Mouse (Mus musculus) liver, embryonic 13.5 days (tissue): ENCODE measurements around the gene Nr1h2. TPM values are rescaled to one million over a fixed set of nuclear protein-coding genes. Genes with fewer than 3 reads are reported as not detected.

Source experiments
- ATAC-seq: fragments of 200-750 bp; cut with Nextera tagmentation; 2 replicates; pipeline ENCODE4 v1.8.0; 2017; ENCODE audit warnings: low read depth, mild to moderate bottlenecking, moderate number of reproducible peaks, moderate library complexity
- DNase-seq: peaks from one replicate; pipeline ENCODE4 v3.0.0; 2022
- H3K27ac ChIP-seq: fragments of 300-500 bp; sonication (generic); 2 replicates; pipeline ENCODE4 v1.5.1; 2015; ENCODE audit warnings: moderate library complexity, mild to moderate bottlenecking, inconsistent platforms
- H3K27me3 ChIP-seq: fragments of 300-500 bp; sonication (generic); 2 replicates; pipeline ENCODE4 v1.6.1; 2015; ENCODE audit warnings: mild to moderate bottlenecking, inconsistent platforms
- H3K36me3 ChIP-seq: fragments of 300-500 bp; sonication (generic); 2 replicates; pipeline ENCODE4 v1.6.1; 2015; ENCODE audit warnings: mild to moderate bottlenecking, inconsistent platforms
- H3K4me1 ChIP-seq: fragments of 300-500 bp; sonication (generic); replicated peaks from 2 replicates; pipeline ENCODE4 v1.6.1; 2015; ENCODE audit warnings: inconsistent platforms
- H3K4me2 ChIP-seq: fragments of 300-500 bp; sonication (generic); 2 replicates; pipeline ENCODE4 v1.6.1; 2015; ENCODE audit warnings: inconsistent platforms, mild to moderate bottlenecking, moderate library complexity
- H3K4me3 ChIP-seq: fragments of 300-500 bp; sonication (generic); replicated peaks from 2 replicates; pipeline ENCODE4 v1.5.1; 2015; ENCODE audit warnings: mild to moderate bottlenecking, inconsistent platforms
- H3K9ac ChIP-seq: fragments of 300-500 bp; sonication (generic); 2 replicates; pipeline ENCODE4 v1.6.1; 2015; ENCODE audit warnings: mild to moderate bottlenecking, inconsistent platforms
- H3K9me3 ChIP-seq: fragments of 300-500 bp; sonication (generic); replicated peaks from 2 replicates; pipeline ENCODE4 v1.6.1; 2016; ENCODE audit warnings: inconsistent platforms
- WGBS: fragments of 180-500 bp; shearing (Covaris S2); methylation state at CpG from one replicate; pipeline ENCODE4 v1.1.7; 2015; ENCODE audit not compliant: insufficient replicate concordance; 5-methylcytosine and 5-hydroxymethylcytosine counted together
- polyA plus RNA-seq: library from polyadenylated mRNA; unstranded; fragments of >200 nt; fragmentation: Nextera tagmentation; extraction: Ambion mirVana; gene quantifications from 2 replicates; pipeline ENCODE4 v1.2.1, GENCODE M21; 2015

The Nr1h2 gene
- polyA plus RNA-seq, 1 experiment from 2014 or later = 40.7 TPM

DNA sequence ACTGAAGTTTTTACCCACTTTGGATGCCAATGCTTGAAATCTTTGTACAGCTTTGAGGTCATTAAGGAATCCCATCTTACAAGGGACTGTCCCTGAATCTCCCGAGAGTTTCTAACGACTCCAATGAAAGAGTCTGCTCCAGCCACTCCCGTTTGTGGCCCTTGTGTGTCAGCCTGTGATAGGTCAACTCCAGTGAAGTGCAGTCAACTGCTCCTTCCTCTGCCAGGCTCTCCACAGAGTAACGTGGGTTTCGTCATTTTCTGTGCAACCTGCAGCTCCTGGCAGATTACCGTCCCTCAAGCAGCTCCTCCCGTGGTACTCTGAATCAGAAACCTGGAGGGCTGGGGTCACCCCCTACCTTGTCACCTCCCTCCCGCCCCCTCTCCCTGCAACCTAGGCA is 9.5 kb upstream of the Nr1h2 start:
- H3K36me3 ChIP-seq = no peaks in the 10 kb centered on the region
- WGBS = 33% methylated on average over 8 of the region's 8 CpGs
- H3K27me3 ChIP-seq = 0 out of 2 replicates have a peak, but pooled peaks cover 5% of the 10 kb centered on the region
- H3K27ac ChIP-seq = no peak overlapping the region
- no peaks in the 10 kb centered on the region for H3K4me1 ChIP-seq
- no peak overlapping the region for H3K4me3 ChIP-seq
- no peaks in the 10 kb centered on the region for H3K9me3 ChIP-seq
- no peak for ATAC-seq
- no peak overlapping the region for H3K9ac ChIP-seq
- no peak for DNase-seq
- no peak overlapping the region for H3K4me2 ChIP-seq

DNA sequence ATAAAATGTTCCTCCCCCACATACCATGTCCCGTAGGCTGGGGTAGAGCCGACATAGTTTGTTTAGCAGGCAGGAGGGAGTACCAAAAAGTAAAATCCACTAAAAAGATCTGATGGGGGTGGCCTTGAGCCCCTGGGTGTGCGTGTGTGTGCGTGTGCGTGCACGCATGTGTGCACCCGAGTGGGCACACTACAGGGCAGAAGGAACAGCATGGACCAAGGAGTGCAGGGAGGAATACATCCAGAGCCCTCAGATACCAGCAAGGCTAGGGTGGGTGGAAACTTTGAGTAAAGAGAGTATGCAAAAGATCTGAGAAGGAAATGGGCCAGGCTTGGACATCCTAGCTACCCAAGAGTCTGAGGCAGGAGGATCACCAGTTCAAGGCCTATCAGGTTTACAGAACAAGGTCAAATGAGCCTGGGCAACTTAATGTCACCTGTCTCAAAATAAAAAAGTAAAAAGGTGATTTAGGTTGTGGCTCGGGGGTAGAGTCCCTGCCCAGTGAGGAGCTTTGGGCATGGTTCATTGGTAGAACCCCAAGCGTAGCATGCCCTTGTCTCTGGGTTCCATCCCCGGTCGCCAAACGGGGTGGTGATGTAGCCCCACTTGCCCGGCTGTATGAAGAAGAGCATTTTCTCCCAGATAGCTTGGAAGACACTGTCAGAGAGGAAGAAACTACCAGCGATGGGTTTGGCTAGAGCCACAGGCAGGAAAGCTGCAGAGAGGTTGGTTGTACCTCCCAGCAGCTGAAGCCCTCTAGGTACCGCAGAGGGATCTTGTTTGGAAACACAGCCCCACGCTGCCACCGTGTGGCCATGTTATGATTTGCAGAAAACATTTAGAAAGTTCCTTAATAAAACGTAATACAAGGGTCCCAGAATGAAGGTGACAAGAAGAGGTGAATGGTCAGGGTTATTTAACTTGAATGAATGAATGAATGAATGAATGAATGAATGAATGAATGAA is 7.0 kb upstream of the Nr1h2 start:
- peak; percentile 31; the same call in 1 of the 2 replicates for ATAC-seq
- Histone ChIP-seq H3K9ac (no peak overlapping the region), H3K4me2 (no peak overlapping the region), H3K9me3 (no peaks in the 10 kb centered on the region), H3K4me3 (no peak overlapping the region), H3K27ac (no peak overlapping the region), H3K27me3 (0 out of 2 replicates have a peak, but pooled peaks cover 3% of the 10 kb centered on the region), H3K36me3 (no peaks in the 10 kb centered on the region), H3K4me1 (no peaks in the 10 kb centered on the region)
- peak; percentile 57 for DNase-seq
- WGBS = 50% methylated on average over 18 of the region's 18 CpGs

DNA sequence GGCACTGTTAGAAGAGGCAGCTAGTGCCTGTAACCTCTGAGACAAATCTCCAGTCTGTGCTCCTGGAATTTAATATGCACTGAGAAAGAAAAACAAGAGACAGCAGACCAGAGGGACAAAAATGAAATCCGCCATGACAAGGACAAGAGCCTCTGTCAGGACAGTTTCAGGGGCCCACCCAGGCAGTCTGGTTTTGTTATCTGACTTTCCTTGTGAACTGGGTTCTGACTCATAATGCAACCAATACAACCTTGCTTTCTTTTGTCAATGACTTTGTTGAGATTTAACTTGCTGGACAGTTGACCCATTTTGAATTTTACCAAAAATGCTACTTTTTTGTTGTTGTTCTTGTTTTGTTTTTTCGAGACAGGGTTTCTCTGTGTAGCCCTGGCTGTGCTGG is 3.9 kb upstream of the Nr1h2 start:
- WGBS = 48% methylated on average over 2 of the region's 2 CpGs
- DNase-seq (no peak), ATAC-seq (no peak)
- Histone ChIP-seq H3K4me1 (peaks cover 12% of the 10 kb centered on the region), H3K9me3 (no peaks in the 10 kb centered on the region), H3K9ac (no peak overlapping the region), H3K27me3 (no peaks in the 10 kb centered on the region), H3K4me3 (no peak overlapping the region), H3K27ac (no peak overlapping the region), H3K36me3 (peaks cover under 1% of the 10 kb centered on the region), H3K4me2 (no peak overlapping the region)

DNA sequence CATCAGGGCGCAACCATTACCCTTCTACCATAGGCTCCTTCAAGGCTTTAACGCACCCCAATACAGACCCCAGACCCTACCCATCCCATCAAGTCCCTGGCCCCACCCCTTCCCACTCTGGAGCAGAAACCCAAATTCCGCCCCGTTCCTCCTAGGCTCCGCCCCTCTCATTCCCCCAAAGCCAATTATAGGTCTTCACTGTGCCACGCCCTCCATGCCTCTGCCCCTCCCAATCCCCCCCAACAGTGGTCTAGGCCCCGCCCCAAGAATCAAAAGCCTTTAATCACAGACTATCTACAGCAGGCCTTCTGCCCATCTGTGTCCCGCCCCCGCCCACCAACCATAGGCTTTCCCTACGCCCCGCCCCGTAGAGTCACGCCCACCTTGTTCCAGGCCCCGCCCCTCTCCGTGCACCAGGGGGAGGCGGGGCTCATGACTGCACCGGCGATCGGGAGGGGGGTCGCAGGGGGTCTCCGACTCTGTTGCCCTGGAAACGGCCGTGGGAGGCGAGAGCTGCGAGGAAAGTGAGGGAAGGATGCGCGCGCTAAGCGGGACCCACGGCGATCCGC is 471 bp downstream of the Nr1h2 start:
- ATAC-seq = peak; percentile 47
- no peaks in the 10 kb centered on the region for H3K27me3 ChIP-seq
- peak overlapping the region; percentile 82 for H3K4me2 ChIP-seq
- WGBS = 1% methylated on average over 31 of the region's 32 CpGs
- H3K4me3 ChIP-seq = peak overlapping the region; percentile 99
- peaks cover 34% of the 10 kb centered on the region for H3K36me3 ChIP-seq
- peaks cover 16% of the 10 kb centered on the region for H3K4me1 ChIP-seq
- H3K9ac ChIP-seq = peak overlapping the region; percentile 87
- DNase-seq = peak; percentile 74
- peak overlapping the region; percentile 98 for H3K27ac ChIP-seq
- H3K9me3 ChIP-seq = no peaks in the 10 kb centered on the region

DNA sequence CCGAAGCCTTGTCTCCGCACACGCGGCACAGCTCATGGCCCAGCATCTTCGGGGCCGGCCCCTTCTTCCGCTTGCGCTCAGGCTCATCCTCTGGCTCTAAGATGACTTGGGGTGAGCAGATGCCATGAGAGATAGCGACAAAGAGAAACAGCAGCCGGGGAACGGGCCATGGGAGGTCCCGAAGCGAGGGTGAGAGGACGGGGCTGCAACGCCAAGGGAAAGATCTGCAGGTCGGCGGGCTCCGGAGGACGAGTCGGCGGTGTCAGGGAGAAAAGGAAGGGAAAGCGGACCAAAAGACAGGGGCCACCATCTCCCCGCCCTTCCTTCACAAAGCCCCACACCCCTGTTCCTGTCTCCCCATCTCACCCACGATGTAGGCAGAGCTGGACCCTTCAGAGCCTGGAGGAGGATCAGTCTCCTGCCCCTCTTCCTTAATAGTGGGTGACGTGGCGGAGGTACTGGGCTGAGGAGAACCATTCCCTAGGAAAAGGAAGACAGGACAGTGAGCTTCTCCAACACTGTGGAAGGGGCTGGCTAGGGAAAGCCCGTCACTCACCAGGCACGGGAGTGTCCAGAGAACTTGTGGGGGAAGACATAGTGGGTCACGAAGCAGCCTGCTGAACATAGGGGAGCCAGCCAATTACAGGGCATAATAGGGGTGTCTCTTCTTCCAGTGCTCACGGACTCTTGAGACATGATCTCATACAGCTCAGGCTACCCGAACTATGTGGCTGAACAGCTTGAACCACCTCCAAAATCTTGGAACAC is 1.4 kb downstream of the Nr1h2 start:
- Histone ChIP-seq H3K9me3 (no peaks in the 10 kb centered on the region), H3K27me3 (no peaks in the 10 kb centered on the region), H3K4me1 (peaks cover 25% of the 10 kb centered on the region), H3K27ac (peak overlapping the region; percentile 98), H3K4me3 (peak overlapping the region; percentile 99), H3K4me2 (peak overlapping the region; percentile 82), H3K9ac (no peak overlapping the region), H3K36me3 (peaks cover 34% of the 10 kb centered on the region)
- no peak for ATAC-seq
- 86% methylated on average over 31 of the region's 31 CpGs for WGBS
- DNase-seq = no peak

DNA sequence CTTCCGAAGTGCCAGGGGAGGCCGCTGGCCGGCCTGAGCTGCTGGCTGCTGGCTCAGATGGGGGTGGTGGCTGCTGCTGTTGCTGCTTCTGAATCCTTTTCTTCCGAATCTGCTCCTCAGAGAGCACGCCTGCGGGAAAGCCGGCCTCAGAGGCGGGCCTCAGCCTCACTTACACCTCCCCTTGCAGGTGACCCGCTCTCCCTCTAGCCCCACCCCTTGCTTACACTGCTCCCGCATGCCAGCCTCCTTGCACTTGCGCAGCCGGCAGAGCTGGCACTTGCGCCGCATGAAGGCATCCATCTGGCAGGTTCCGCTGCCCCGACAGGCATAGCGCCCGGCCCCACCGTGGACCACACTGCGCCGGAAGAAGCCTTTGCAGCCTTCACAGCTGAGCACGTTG is 2.0 kb downstream of the Nr1h2 start:
- H3K9ac ChIP-seq = no peak overlapping the region
- DNase-seq (no peak), ATAC-seq (no peak)
- H3K9me3 ChIP-seq = no peaks in the 10 kb centered on the region
- peaks cover 35% of the 10 kb centered on the region for H3K36me3 ChIP-seq
- peaks cover 30% of the 10 kb centered on the region for H3K4me1 ChIP-seq
- H3K27ac ChIP-seq = no peak overlapping the region
- no peaks in the 10 kb centered on the region for H3K27me3 ChIP-seq
- no peak overlapping the region for H3K4me3 ChIP-seq
- H3K4me2 ChIP-seq = no peak overlapping the region
- 88% methylated on average over 22 of the region's 22 CpGs for WGBS

DNA sequence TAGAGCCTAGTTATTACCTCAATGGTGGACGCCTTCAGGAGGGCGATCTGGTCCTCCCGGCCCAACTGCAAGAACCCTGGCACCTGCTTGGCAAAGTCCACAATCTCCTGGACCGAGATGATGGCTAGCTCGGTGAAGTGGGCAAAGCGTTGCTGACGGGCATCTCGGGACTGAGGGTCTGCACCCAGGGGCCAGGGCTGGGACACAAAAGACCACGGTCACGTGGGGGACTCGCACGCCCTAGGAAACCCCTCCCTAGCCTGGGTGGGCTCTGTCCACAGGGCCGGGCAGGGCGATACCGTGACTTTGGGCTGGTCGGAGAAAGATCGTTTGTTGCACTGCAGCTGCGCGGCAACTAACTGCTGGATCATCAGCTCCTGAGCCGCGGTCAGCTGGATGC is 2.5 kb downstream of the Nr1h2 start:
- no peaks in the 10 kb centered on the region for H3K9me3 ChIP-seq
- peaks cover 39% of the 10 kb centered on the region for H3K36me3 ChIP-seq
- no peak overlapping the region for H3K27ac ChIP-seq
- DNase-seq (no peak), ATAC-seq (no peak)
- no peak overlapping the region for H3K9ac ChIP-seq
- H3K4me3 ChIP-seq = no peak overlapping the region
- no peak overlapping the region for H3K4me2 ChIP-seq
- peaks cover 33% of the 10 kb centered on the region for H3K4me1 ChIP-seq
- 91% methylated on average over 21 of the region's 21 CpGs for WGBS
- H3K27me3 ChIP-seq = no peaks in the 10 kb centered on the region

DNA sequence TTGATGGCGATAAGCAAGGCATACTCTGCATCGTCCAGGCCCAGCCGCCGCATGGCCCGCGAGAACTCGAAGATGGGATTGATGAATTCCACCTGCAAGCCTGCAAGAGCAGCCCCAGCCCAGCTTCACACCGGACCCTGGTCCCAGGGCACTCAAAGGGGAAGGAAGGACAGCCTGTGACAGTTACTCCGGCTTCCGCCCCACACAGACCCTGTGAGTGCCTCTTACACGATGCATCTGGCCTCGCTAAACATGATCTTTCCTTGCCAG is 3.4 kb downstream of the Nr1h2 start:
- Histone ChIP-seq H3K9ac (no peak overlapping the region), H3K27me3 (no peaks in the 10 kb centered on the region), H3K4me2 (no peak overlapping the region), H3K9me3 (no peaks in the 10 kb centered on the region), H3K27ac (no peak overlapping the region), H3K4me1 (peaks cover 33% of the 10 kb centered on the region), H3K36me3 (peaks cover 47% of the 10 kb centered on the region), H3K4me3 (no peak overlapping the region)
- 87% methylated on average over 12 of the region's 12 CpGs for WGBS
- ATAC-seq (no peak), DNase-seq (no peak)

DNA sequence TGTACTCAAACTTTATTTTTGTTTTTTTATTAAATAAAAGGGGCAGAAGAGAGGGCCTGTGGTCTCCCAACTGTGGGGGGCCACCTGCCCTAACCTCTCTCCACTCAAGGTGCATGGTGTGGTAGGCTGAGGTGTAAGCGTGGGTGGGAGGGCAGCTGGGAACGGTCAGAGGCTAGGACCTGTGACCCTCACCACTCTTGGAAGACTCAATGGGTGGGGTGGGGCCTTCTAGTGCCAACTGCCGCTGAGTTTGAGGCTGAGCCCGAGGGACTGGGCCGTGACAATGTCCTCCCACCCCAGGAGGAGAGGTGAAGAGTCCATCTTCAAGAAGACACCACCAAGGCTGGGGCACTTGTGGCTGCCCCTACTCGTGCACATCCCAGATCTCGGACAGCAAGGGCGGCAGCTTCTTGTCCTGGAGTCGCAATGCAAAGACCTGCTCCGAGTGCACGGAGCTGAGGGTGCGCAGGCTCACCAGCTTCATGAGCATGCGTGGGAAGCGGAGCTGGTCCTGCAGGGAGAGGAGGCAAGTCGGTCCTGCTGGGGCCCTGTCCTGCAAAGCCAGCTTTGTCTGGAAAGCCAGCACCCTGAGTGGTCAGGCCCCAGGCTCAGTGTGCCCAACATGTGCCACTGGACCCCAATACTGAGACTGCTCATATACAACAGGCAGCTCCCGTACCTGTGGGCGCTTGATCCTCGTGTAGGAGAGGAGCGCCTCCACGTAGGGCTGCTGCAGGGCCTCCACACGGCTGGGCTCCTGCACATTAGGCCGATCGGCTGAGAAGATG is 3.9 kb downstream of the Nr1h2 start:
- DNase-seq (no peak), ATAC-seq (no peak)
- Histone ChIP-seq H3K4me2 (no peak overlapping the region), H3K9me3 (no peaks in the 10 kb centered on the region), H3K4me1 (peaks cover 33% of the 10 kb centered on the region), H3K36me3 (peaks cover 52% of the 10 kb centered on the region), H3K27ac (no peak overlapping the region), H3K9ac (no peak overlapping the region), H3K4me3 (no peak overlapping the region), H3K27me3 (no peaks in the 10 kb centered on the region)
- 89% methylated on average over 23 of the region's 23 CpGs for WGBS

DNA sequence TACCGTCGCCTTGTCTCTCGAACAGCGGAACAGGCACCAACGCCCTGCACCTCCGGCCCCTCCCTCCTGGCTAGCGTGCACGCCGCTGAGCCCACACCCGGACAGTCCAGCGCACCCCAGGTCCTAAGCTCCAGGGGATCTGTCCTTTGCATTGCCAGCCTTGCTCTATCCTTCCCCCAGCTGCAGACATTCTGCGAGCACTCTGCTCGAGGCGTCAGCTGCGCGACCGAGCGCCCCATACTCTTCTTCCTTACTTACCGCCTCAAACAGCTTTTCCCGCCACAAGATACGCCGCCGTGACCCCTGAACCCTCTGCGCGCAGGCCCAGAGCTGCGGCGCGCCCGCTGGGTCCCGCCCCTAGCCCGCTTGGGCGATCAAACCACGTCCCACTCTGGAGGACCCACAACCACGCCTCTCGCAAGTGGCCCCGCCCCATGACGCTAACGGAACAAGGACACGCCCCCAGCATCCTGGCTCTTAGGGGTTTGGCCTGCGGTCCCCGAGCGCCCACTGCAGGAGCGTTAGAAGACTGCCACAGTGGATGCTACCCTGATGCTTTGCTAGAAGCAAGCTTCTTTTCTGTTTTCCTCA is 5.2 kb downstream of the Nr1h2 start, which contains the start of gene Pold1:
Gene Pold1, minus strand, starts transcription at position 353 of the 591 bp plus-strand sequence.
- DNase-seq (peak; percentile 100), ATAC-seq (peak; percentile 94)
- H3K4me3 ChIP-seq = peak within 1 kb of the TSS; percentile 66
- peak within 1 kb of the TSS; percentile 92 for H3K4me2 ChIP-seq
- peak within 1 kb of the TSS; percentile 83 for H3K9ac ChIP-seq
- H3K4me1 ChIP-seq = peaks cover 30% of the 10 kb centered on the region
- H3K27me3 ChIP-seq = no peaks in the 10 kb centered on the region
- H3K27ac ChIP-seq = peak within 1 kb of the TSS; percentile 85
- no peaks in the 10 kb centered on the region for H3K9me3 ChIP-seq
- peaks cover 62% of the 10 kb centered on the region for H3K36me3 ChIP-seq
- under 1% methylated on average over 43 of the region's 43 CpGs for WGBS
